Mouse (Mus musculus) CH12.LX (cell line): ENCODE data around the gene Zfp592. TPM values are rescaled to one million over a fixed set of nuclear protein-coding genes. Genes with fewer than 3 reads are reported as not detected.

ENCODE experiments used
- DNase-seq: peaks from one replicate; pipeline ENCODE4 v3.0.0-alpha.2; 2013; ENCODE audit errors: extremely low read depth
- H3K27ac ChIP-seq: 2 replicates; pipeline ENCODE4 v1.5.1; 2012; ENCODE audit warnings: low read depth, mild to moderate bottlenecking, control low read depth, moderate library complexity; ENCODE audit not compliant: insufficient read depth
- H3K27me3 ChIP-seq: replicated peaks from 2 replicates; pipeline ENCODE3; 2012; ENCODE audit warnings: inconsistent platforms
- H3K36me3 ChIP-seq, 2 experiments: replicated peaks in 1 of 2; 2 replicates each; pipeline versions ENCODE3 to v1.6.1; 2012; ENCODE audit warnings: inconsistent platforms in 1 of 2, low read length in 1 of 2, mild to moderate bottlenecking in 1 of 2, mixed read lengths in 1 of 2, moderate library complexity in 1 of 2; ENCODE audit not compliant: control insufficient read depth in 1 of 2, insufficient read depth in 1 of 2
- H3K4me1 ChIP-seq, 2 experiments: 2 replicates each; pipeline ENCODE4 v1.6.1; 2012; ENCODE audit warnings: inconsistent platforms in 1 of 2, moderate library complexity in 1 of 2; ENCODE audit not compliant: insufficient read depth in 2 of 2, control insufficient read depth in 1 of 2
- H3K4me2 ChIP-seq: 2 replicates; pipeline ENCODE4 v1.6.1; 2012; ENCODE audit warnings: low read depth, mild to moderate bottlenecking, control low read depth; ENCODE audit not compliant: poor library complexity, insufficient read depth, severe bottlenecking
- H3K4me3 ChIP-seq, 3 experiments: fragments of 150-350 bp in 1 of 3; sonication (generic) in 1 of 3; replicated peaks in 1 of 3; 2 replicates each; pipeline versions ENCODE3 to v1.5.1; 2011 to 2012; ENCODE audit warnings: low read depth in 2 of 3, low read length in 2 of 3, mild to moderate bottlenecking in 2 of 3, moderate library complexity in 2 of 3, control low read depth in 1 of 3, improper control_type of control experiment in 1 of 3, inconsistent platforms in 1 of 3, mixed read lengths in 1 of 3; ENCODE audit not compliant: poor library complexity in 1 of 3
- H3K79me2 ChIP-seq: replicated peaks from 2 replicates; pipeline ENCODE4 v1.6.1; 2012; ENCODE audit warnings: mild to moderate bottlenecking, moderate library complexity; ENCODE audit not compliant: control insufficient read depth, poor library complexity, insufficient read depth, severe bottlenecking; ENCODE audit errors: extremely low read depth
- H3K9ac ChIP-seq: 2 replicates; pipeline ENCODE4 v1.6.1; 2012; ENCODE audit warnings: low read depth, mild to moderate bottlenecking, control low read depth, moderate library complexity; ENCODE audit not compliant: insufficient read depth
- H3K9me3 ChIP-seq: replicated peaks from 2 replicates; pipeline ENCODE3; 2012; ENCODE audit warnings: low read length, inconsistent platforms, mixed read lengths
- BHLHE40 ChIP-seq: IDR thresholded peaks from 2 replicates; pipeline ENCODE4 v1.6.1; 2011; ENCODE audit warnings: mild to moderate bottlenecking, low read depth, low read length, improper control_type of control experiment
- CTCF ChIP-seq, 2 experiments: IDR thresholded peaks in 1 of 2; conservative IDR thresholded peaks in 1 of 2; 2 replicates each; pipeline ENCODE4 v1.5.1; 2011 to 2012; ENCODE audit warnings: low read depth in 2 of 2, low read length in 2 of 2, improper control_type of control experiment in 1 of 2, inconsistent platforms in 1 of 2, mild to moderate bottlenecking in 1 of 2, moderate library complexity in 1 of 2
- ELF1 ChIP-seq: IDR thresholded peaks from 2 replicates; pipeline ENCODE4 v1.6.1; 2014; ENCODE audit warnings: low read depth, mild to moderate bottlenecking, inconsistent platforms, low read length, improper control_type of control experiment
- EP300 ChIP-seq: IDR thresholded peaks from 2 replicates; pipeline ENCODE4 v1.6.1; 2011; ENCODE audit warnings: low read length, improper control_type of control experiment
- ETS1 ChIP-seq: conservative IDR thresholded peaks from 2 replicates; pipeline ENCODE4 v1.6.1; 2012; ENCODE audit warnings: low read depth, mild to moderate bottlenecking, inconsistent platforms, low read length, improper control_type of control experiment, moderate library complexity
- HCFC1 ChIP-seq: IDR thresholded peaks from 2 replicates; pipeline ENCODE4 v1.6.1; 2012; ENCODE audit warnings: low read depth, mild to moderate bottlenecking, inconsistent platforms, low read length, improper control_type of control experiment
- IRF4 ChIP-seq: IDR thresholded peaks from 2 replicates; pipeline ENCODE4 v1.6.1; 2014; ENCODE audit warnings: low read depth, mild to moderate bottlenecking, inconsistent platforms, low read length, improper control_type of control experiment
- JUND ChIP-seq: conservative IDR thresholded peaks from 2 replicates; pipeline ENCODE4 v1.6.1; 2011; ENCODE audit warnings: low read depth, low read length, improper control_type of control experiment
- KAT2A ChIP-seq: IDR thresholded peaks from 2 replicates; pipeline ENCODE4 v1.6.1; 2012; ENCODE audit warnings: low read length, improper control_type of control experiment, inconsistent platforms; ENCODE audit not compliant: insufficient replicate concordance
- MAFK ChIP-seq: IDR thresholded peaks from 2 replicates; pipeline ENCODE4 v1.6.1; 2011; ENCODE audit warnings: low read length, improper control_type of control experiment; ENCODE audit not compliant: insufficient replicate concordance
- MAZ ChIP-seq: IDR thresholded peaks from 2 replicates; pipeline ENCODE4 v1.6.1; 2012; ENCODE audit warnings: low read depth, mild to moderate bottlenecking, inconsistent platforms, low read length, improper control_type of control experiment, moderate library complexity
- MXI1 ChIP-seq: IDR thresholded peaks from 2 replicates; pipeline ENCODE4 v1.6.1; 2011; ENCODE audit warnings: mild to moderate bottlenecking, low read depth, low read length, improper control_type of control experiment
- MYC ChIP-seq: IDR thresholded peaks from 2 replicates; pipeline ENCODE4 v1.6.1; 2011; ENCODE audit warnings: low read depth, mild to moderate bottlenecking, improper control_type of control experiment, low read length
- NRF1 ChIP-seq: IDR thresholded peaks from 2 replicates; pipeline ENCODE4 v1.6.1; 2014; ENCODE audit warnings: low read depth, mild to moderate bottlenecking, inconsistent platforms, low read length, improper control_type of control experiment, moderate library complexity
- PAX5 ChIP-seq: IDR thresholded peaks from 2 replicates; pipeline ENCODE4 v1.6.1; 2012; ENCODE audit warnings: low read length, inconsistent platforms, mixed read lengths
- RAD21 ChIP-seq: IDR thresholded peaks from 2 replicates; pipeline ENCODE4 v1.6.1; 2011; ENCODE audit warnings: low read depth, mild to moderate bottlenecking, low read length, improper control_type of control experiment, moderate library complexity
- RCOR1 ChIP-seq: conservative IDR thresholded peaks from 2 replicates; pipeline ENCODE4 v1.6.1; 2012; ENCODE audit warnings: low read depth, mild to moderate bottlenecking, inconsistent platforms, low read length, improper control_type of control experiment
- SIN3A ChIP-seq: IDR thresholded peaks from 2 replicates; pipeline ENCODE4 v1.6.1; 2012; ENCODE audit warnings: low read length, improper control_type of control experiment, inconsistent platforms
- SMC3 ChIP-seq: IDR thresholded peaks from 2 replicates; pipeline ENCODE4 v1.6.1; 2011; ENCODE audit warnings: low read depth, low read length, improper control_type of control experiment
- TBP ChIP-seq: conservative IDR thresholded peaks from 2 replicates; pipeline ENCODE4 v1.6.1; 2011; ENCODE audit warnings: low read depth, low read length, improper control_type of control experiment
- TCF12 ChIP-seq: IDR thresholded peaks from 2 replicates; pipeline ENCODE4 v1.6.1; 2014; ENCODE audit warnings: low read depth, mild to moderate bottlenecking, inconsistent platforms, low read length, improper control_type of control experiment
- UBTF ChIP-seq: IDR thresholded peaks from 2 replicates; pipeline ENCODE4 v1.6.1; 2012; ENCODE audit warnings: low read depth, mild to moderate bottlenecking, inconsistent platforms, low read length, improper control_type of control experiment, moderate library complexity
- USF1 ChIP-seq: IDR thresholded peaks from 2 replicates; pipeline ENCODE4 v1.6.1; 2014; ENCODE audit warnings: low read depth, mild to moderate bottlenecking, inconsistent platforms, low read length, improper control_type of control experiment
- USF2 ChIP-seq: conservative IDR thresholded peaks from 2 replicates; pipeline ENCODE4 v1.6.1; 2011; ENCODE audit warnings: low read depth, low read length, improper control_type of control experiment
- ZC3H11A ChIP-seq: IDR thresholded peaks from 2 replicates; pipeline ENCODE4 v1.6.1; 2012; ENCODE audit warnings: low read depth, mild to moderate bottlenecking, inconsistent platforms, low read length, improper control_type of control experiment
- ZKSCAN1 ChIP-seq: IDR thresholded peaks from 2 replicates; pipeline ENCODE4 v1.6.1; 2012; ENCODE audit warnings: low read depth, inconsistent platforms, low read length, improper control_type of control experiment, borderline replicate concordance
- ZNF384 ChIP-seq: IDR thresholded peaks from 2 replicates; pipeline ENCODE4 v1.6.1; 2012; ENCODE audit warnings: low read depth, low read length, improper control_type of control experiment, inconsistent platforms
- dilution Hi-C: fragments of 300-500 bp; cut with MboI; formaldehyde crosslinking; loops from 2 replicates; pipeline ENCODE4 v1.14.3; 2020; ENCODE audit warnings: low sequenced_read_pairs; ENCODE audit not compliant: extremely low pct_unique_long_range_greater_than_20kb, extremely low pct_ligation_motif_present
- in situ Hi-C: fragments of 300-500 bp; cut with MboI; formaldehyde crosslinking; loops from 3 replicates; pipeline ENCODE4 v1.14.3; 2019; ENCODE audit warnings: low sequenced_read_pairs, low pct_ligation_motif_present, low pct_unique_long_range_greater_than_20kb, mixed read lengths
- polyA plus RNA-seq: library from polyadenylated mRNA; unstranded; fragments of >175 nt; gene quantifications from 2 replicates; pipeline ENCODE4 v1.2.1, GENCODE M21; 2012; ENCODE audit warnings: low read depth; ENCODE audit not compliant: insufficient read length
- total RNA-seq, 2 experiments: library from RNA; depleted of rRNA; stranded (reverse); fragments of 300-350 nt in 1 of 2; fragments of >200 nt in 1 of 2; gene quantifications; 2 replicates each; pipeline ENCODE4 v1.2.3; 2012 to 2014

Zfp592 gene
- total and polyA plus RNA-seq, 3 experiments, result 7.8 to 23.6 (median 10.1) TPM

DNA sequence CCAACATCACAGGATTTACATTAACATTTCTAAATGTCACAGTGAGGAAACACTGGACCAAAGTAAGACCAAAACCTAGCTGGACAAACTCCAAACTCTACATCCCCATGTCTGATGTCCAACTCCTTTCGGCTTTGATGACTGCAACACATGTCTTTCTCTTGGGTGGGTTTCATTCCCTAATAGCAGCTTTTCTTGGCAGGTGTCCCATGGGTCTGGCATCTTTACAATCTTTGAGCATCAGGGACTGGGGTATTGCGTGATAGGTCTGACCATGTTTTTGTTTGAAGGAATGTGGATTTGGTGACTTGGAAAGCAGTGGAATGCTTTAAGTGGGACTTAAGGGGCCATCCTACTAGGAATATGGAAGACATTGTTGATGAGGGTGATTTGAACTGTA lies 36.6 kb upstream of the Zfp592 start:
- H3K27me3 ChIP-seq, result peaks cover 9% of the 10 kb centered on the region
- TF ChIP-seq KAT2A, result no peak
- no peak for TF ChIP-seq ZKSCAN1
- no peak for TF ChIP-seq EP300
- TF ChIP-seq ETS1, result no peak
- no peak for TF ChIP-seq SIN3A
- TF ChIP-seq PAX5, result no peak
- TF ChIP-seq ZNF384, result no peak
- TF ChIP-seq JUND, result no peak
- TF ChIP-seq CTCF (conservative IDR thresholded peaks at IDR 0.05 in 1 of 2, IDR thresholded peaks at IDR 0.05 in 1 of 2; ENCODE audit: low read depth in 2 of 2, low read length in 2 of 2), result no peak
- no peak for TF ChIP-seq MAFK
- no peak for TF ChIP-seq UBTF
- TF ChIP-seq BHLHE40, result no peak
- no peak for TF ChIP-seq HCFC1
- TF ChIP-seq RAD21, result no peak
- TF ChIP-seq NRF1, result no peak
- TF ChIP-seq ZC3H11A, result no peak
- no peak for TF ChIP-seq IRF4
- H3K4me1 ChIP-seq, result no peaks in the 10 kb centered on the region
- no peak overlapping the region for H3K4me3 ChIP-seq
- no peak overlapping the region for H3K9ac ChIP-seq
- no peak overlapping the region for H3K4me2 ChIP-seq
- in situ Hi-C loops, result no loop called here
- H3K36me3 ChIP-seq, result no peaks in the 10 kb centered on the region
- no peaks in the 10 kb centered on the region for H3K79me2 ChIP-seq
- no peak for DNase-seq
- H3K9me3 ChIP-seq, result peaks cover 2% of the 10 kb centered on the region
- H3K27ac ChIP-seq, result no peak overlapping the region
- dilution Hi-C loops, result no loop called here

DNA sequence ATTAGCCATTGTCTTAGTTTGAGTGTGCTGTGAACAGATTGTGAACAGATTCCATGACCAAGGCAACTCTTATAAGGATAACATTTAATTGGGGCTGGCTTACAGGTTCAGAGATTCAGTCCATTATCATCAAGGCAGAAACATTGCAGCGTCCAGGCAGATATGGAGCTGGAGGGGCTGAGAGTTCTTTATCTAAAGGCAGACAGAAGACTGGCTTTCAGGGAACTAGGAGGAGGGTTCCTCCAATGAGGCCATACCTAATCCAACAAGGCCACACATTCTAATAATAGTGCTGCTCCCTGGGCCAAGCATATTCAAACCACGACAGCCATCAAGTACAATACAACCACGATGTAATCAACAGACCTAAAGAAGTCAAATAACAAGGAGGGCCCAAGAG lies 34.5 kb upstream of the Zfp592 start:
- H3K9me3 ChIP-seq, result no peaks in the 10 kb centered on the region
- in situ Hi-C loops, result no loop called here
- no peak for TF ChIP-seq ETS1
- TF ChIP-seq USF2, result no peak
- TF ChIP-seq MYC, result no peak
- TF ChIP-seq JUND, result no peak
- TF ChIP-seq TBP, result no peak
- TF ChIP-seq RCOR1, result no peak
- no peak for TF ChIP-seq MAZ
- no peak for TF ChIP-seq ELF1
- no peak for TF ChIP-seq USF1
- TF ChIP-seq SMC3, result no peak
- TF ChIP-seq MAFK, result no peak
- TF ChIP-seq BHLHE40, result no peak
- TF ChIP-seq ZNF384, result no peak
- no peak for TF ChIP-seq NRF1
- no peak for TF ChIP-seq TCF12
- TF ChIP-seq MXI1, result no peak
- no peak for TF ChIP-seq PAX5
- TF ChIP-seq IRF4, result no peak
- TF ChIP-seq, all 38 proteins: peak for 0
- peaks cover 2% of the 10 kb centered on the region for H3K27me3 ChIP-seq
- H3K4me1 ChIP-seq, result no peaks in the 10 kb centered on the region
- H3K36me3 ChIP-seq, result no peaks in the 10 kb centered on the region
- no peak for DNase-seq
- H3K4me2 ChIP-seq, result no peak overlapping the region
- H3K27ac ChIP-seq, result no peak overlapping the region
- dilution Hi-C loops, result no loop called here
- no peaks in the 10 kb centered on the region for H3K79me2 ChIP-seq
- no peak overlapping the region for H3K9ac ChIP-seq
- no peak overlapping the region for H3K4me3 ChIP-seq
